Mouse (Mus musculus) heart, embryonic 15.5 days (tissue): ENCODE results near the gene Cep55. TPM values are rescaled to one million over a fixed set of nuclear protein-coding genes. Genes with fewer than 3 reads are reported as not detected.

Experiments used
- ATAC-seq: fragments of 200-750 bp; cut with Nextera tagmentation; replicated peaks from 2 replicates; pipeline ENCODE4 v1.8.0; 2017; ENCODE audit warnings: low read depth, moderate TSS enrichment; ENCODE audit not compliant: insufficient number of reproducible peaks, insufficient read depth, low FRiP score
- H3K27ac ChIP-seq: fragments of 300-500 bp; sonication (generic); 2 replicates; pipeline ENCODE4 v1.5.1; 2015; ENCODE audit warnings: mild to moderate bottlenecking, inconsistent platforms
- H3K27me3 ChIP-seq: fragments of 300-500 bp; sonication (generic); 2 replicates; pipeline ENCODE4 v1.6.1; 2015; ENCODE audit warnings: inconsistent platforms
- H3K36me3 ChIP-seq: fragments of 300-500 bp; sonication (generic); 2 replicates; pipeline ENCODE4 v1.6.1; 2015; ENCODE audit warnings: mild to moderate bottlenecking, inconsistent platforms
- H3K4me1 ChIP-seq: fragments of 300-500 bp; sonication (generic); replicated peaks from 2 replicates; pipeline ENCODE4 v1.6.1; 2015; ENCODE audit warnings: inconsistent platforms
- H3K4me2 ChIP-seq: fragments of 300-500 bp; sonication (generic); 2 replicates; pipeline ENCODE4 v1.6.1; 2015; ENCODE audit warnings: inconsistent platforms, mild to moderate bottlenecking, moderate library complexity
- H3K4me3 ChIP-seq: fragments of 300-500 bp; sonication (generic); 2 replicates; pipeline ENCODE4 v1.5.1; 2015; ENCODE audit warnings: mild to moderate bottlenecking, inconsistent platforms
- H3K9ac ChIP-seq: fragments of 300-500 bp; sonication (generic); 2 replicates; pipeline ENCODE4 v1.6.1; 2015; ENCODE audit warnings: mild to moderate bottlenecking, inconsistent platforms
- H3K9me3 ChIP-seq: fragments of 300-500 bp; sonication (generic); replicated peaks from 2 replicates; pipeline ENCODE4 v1.6.1; 2016; ENCODE audit warnings: inconsistent platforms
- WGBS: fragments of 180-500 bp; shearing (Covaris S2); methylation state at CpG from one replicate; pipeline ENCODE4 v1.1.7; 2015; ENCODE audit warnings: mixed read lengths; 5-methylcytosine and 5-hydroxymethylcytosine counted together
- polyA plus RNA-seq: library from polyadenylated mRNA; unstranded; fragments of >200 nt; fragmentation: Nextera tagmentation; extraction: Ambion mirVana; gene quantifications from 2 replicates; pipeline ENCODE4 v1.2.1, GENCODE M21; 2015

Cep55 gene
- polyA plus RNA-seq, 1 experiment from 2014 or later = 26.4 TPM

DNA sequence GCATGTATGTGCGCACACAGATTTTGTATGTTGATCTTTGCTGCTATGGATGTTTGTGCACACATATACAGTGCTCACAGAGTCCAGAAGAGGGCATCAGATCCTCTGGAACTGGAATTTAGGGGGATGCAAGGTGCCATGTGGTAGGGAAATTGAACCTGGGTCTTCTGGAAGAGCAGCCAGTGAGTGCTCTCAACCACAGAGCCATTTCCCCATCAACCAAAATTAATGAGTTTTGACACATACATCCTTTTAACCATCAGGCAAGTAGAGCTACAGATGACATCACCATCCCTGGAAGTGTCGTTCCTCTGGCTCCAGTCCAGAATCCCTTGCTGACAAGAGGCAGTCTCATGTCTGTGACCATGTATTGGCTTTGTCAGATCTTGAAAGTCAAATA, 21.4 kb downstream of the Cep55 start:
- H3K27ac ChIP-seq = no peak overlapping the region
- no peak overlapping the region for H3K9ac ChIP-seq
- H3K4me1 ChIP-seq = no peaks in the 10 kb centered on the region
- H3K36me3 ChIP-seq = peaks cover 24% of the 10 kb centered on the region; the same call in 1 of the 2 replicates
- no peak for ATAC-seq
- 54% methylated on average over 2 of the region's 2 CpGs for WGBS
- no peak overlapping the region for H3K4me3 ChIP-seq
- H3K4me2 ChIP-seq = no peak overlapping the region
- H3K9me3 ChIP-seq = no peaks in the 10 kb centered on the region
- H3K27me3 ChIP-seq = no peaks in the 10 kb centered on the region

DNA sequence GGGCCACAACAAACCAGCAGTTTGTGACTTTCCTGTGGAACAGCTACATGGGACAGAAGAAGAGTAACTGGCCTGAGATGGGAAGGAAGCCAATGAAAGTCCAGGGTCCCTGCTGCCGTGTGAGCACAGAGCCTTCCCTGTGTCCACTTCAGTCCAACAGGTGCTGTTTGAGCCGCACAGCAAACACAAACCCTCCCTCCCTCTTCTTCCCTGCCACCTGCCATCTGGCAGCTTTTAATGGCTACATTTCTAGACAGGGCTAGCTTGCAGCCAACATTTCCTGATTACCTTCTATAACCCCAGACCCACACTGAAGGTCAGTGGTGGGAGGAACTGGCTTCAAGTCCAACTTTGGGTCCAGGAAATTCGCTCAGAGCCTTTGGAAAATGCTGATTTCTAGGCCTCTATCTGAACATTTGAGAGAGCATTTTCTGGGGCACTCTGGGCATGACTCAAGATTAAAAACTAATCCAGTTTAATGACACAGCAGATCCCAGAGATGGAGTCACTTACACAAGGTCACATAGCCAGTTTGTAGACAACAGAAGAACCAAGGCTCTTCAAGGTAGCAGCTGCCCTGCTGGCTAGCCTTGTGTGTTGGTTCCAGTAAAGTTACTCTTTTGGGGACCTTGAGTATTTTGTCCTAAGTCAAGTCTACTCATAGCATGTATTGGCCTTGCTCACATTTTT, 23.2 kb downstream of the Cep55 start:
- 65% methylated on average over 3 of the region's 3 CpGs for WGBS
- ATAC-seq = no peak
- Histone ChIP-seq H3K27me3 (no peaks in the 10 kb centered on the region), H3K4me2 (no peak overlapping the region), H3K9me3 (no peaks in the 10 kb centered on the region), H3K4me1 (no peaks in the 10 kb centered on the region), H3K27ac (no peak overlapping the region), H3K4me3 (no peak overlapping the region), H3K9ac (no peak overlapping the region), H3K36me3 (peaks cover 9% of the 10 kb centered on the region; the same call in 1 of the 2 replicates)

DNA sequence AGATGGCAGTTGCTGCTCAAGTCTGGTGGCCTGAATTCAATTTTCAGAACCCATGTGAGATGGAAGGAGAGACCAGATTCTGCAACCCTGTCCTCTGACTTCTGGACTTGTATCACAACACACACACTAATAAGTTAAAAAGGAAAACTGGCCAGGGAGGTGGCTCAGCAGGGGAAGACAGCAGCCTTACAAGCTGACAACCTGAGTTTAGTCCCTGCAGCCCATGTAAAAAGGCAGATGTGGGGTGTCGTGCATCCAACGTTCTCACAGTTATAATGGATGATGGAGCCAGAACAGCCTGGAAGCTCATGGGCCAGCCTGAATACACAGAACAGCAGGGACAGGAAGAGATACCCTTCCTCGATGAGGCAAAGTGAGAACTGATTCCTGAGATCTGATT, 26.6 kb downstream of the Cep55 start:
- Histone ChIP-seq H3K4me2 (no peak overlapping the region), H3K27ac (no peak overlapping the region), H3K4me1 (no peaks in the 10 kb centered on the region), H3K36me3 (no peaks in the 10 kb centered on the region), H3K9ac (no peak overlapping the region), H3K27me3 (0 out of 2 replicates have a peak, but pooled peaks cover 3% of the 10 kb centered on the region), H3K9me3 (no peaks in the 10 kb centered on the region), H3K4me3 (no peak overlapping the region)
- no peak for ATAC-seq
- WGBS = 55% methylated on average over 3 of the region's 3 CpGs

DNA sequence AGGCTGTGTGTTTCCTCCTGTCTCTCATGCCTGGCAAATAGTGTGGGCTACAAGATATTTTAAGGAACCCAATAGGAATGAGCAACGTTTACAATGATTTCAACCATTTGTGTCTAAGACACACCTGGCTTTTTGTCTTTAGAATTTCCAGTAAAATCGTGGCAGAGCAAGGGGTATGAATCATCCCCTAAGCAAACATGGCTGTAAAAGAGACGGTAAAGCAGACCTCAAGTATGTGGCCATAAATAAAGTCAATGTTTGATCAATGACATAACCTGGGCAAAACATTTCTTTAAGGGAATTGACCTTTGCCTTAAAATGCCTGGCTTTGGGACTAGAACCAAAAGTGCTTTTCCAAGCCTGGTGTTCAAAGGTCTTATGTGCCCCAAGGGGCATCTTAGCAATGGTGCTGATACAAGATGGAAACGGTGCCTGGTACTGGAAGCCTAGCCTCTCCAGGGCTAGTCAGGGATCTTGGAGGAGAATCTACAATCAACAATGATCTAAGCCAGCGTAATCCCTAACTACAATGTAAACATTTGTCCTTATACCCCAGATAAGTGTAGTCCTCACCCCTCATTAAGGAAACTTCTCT, 28.2 kb downstream of the Cep55 start:
- Histone ChIP-seq H3K4me1 (0 out of 2 replicates have a peak, but pooled peaks cover 4% of the 10 kb centered on the region), H3K27ac (no peak overlapping the region), H3K4me2 (no peak overlapping the region), H3K9ac (no peak overlapping the region), H3K9me3 (no peaks in the 10 kb centered on the region), H3K27me3 (0 out of 2 replicates have a peak, but pooled peaks cover 3% of the 10 kb centered on the region), H3K4me3 (no peak overlapping the region), H3K36me3 (no peaks in the 10 kb centered on the region)
- WGBS = 59% methylated on average over 5 of the region's 5 CpGs
- ATAC-seq = no peak

DNA sequence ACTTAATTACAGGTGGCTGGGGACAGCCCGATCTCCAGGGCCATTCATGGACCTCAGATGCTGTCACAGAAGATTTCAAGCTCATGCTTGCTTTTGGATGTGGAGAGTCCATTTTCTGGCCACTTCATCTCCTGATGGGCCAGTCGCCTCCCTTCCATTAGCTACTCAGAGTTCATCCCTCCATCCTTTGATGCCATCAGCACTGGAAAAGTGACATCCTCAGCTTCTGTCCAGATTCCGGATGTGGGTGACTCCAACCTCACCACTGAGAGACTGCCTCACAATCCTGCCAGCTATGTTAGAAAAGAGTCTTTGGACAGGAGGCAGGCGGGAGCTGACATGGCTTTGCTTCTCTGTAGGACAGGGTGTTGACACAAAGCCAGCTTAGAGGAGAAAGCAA, 31.0 kb downstream of the Cep55 start:
- Histone ChIP-seq H3K36me3 (no peaks in the 10 kb centered on the region), H3K9me3 (no peaks in the 10 kb centered on the region), H3K4me2 (no peak overlapping the region), H3K4me3 (no peak overlapping the region), H3K27me3 (0 out of 2 replicates have a peak, but pooled peaks cover 3% of the 10 kb centered on the region), H3K4me1 (0 out of 2 replicates have a peak, but pooled peaks cover 4% of the 10 kb centered on the region), H3K9ac (no peak overlapping the region), H3K27ac (no peak overlapping the region)
- 71% methylated on average over 4 of the region's 4 CpGs for WGBS
- no peak for ATAC-seq

DNA sequence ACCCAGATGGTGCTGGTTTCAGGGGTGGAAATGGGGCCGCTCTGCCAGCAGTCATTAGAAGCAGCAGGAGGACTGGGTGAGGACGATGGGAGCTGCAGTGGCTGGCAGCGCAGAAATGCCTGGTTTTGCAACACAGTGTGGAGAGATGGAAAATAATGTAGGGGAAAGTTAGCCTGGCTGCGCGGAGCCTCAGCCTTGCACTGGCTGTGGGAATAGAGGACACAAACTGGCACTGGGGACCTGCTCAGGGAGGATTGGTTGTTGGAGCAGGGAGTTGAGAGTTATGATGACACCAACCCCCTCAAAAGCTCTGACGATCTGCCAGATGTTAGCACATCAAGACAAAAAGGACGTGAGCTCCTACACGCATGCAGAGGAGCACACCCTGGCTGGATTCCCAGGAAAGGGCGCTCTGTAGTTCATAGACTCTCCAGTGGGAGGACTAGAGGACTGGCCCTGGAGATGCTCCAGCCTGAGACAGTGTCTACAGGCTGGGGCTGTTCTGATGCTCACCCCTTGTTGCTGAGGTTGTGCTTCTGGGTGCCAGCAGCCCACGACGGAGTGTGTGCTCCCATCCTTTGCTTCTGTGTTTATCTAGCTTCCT, 32.2 kb downstream of the Cep55 start:
- no peaks in the 10 kb centered on the region for H3K9me3 ChIP-seq
- no peak overlapping the region for H3K4me3 ChIP-seq
- WGBS = 44% methylated on average over 11 of the region's 11 CpGs
- H3K9ac ChIP-seq = no peak overlapping the region
- 0 out of 2 replicates have a peak, but pooled peaks cover 3% of the 10 kb centered on the region for H3K27me3 ChIP-seq
- H3K27ac ChIP-seq = no peak overlapping the region
- ATAC-seq = peak; percentile 74
- 0 out of 2 replicates have a peak, but pooled peaks cover 4% of the 10 kb centered on the region for H3K4me1 ChIP-seq
- peak overlapping the region; percentile 24; the same call in 1 of the 2 replicates for H3K4me2 ChIP-seq
- H3K36me3 ChIP-seq = no peaks in the 10 kb centered on the region

DNA sequence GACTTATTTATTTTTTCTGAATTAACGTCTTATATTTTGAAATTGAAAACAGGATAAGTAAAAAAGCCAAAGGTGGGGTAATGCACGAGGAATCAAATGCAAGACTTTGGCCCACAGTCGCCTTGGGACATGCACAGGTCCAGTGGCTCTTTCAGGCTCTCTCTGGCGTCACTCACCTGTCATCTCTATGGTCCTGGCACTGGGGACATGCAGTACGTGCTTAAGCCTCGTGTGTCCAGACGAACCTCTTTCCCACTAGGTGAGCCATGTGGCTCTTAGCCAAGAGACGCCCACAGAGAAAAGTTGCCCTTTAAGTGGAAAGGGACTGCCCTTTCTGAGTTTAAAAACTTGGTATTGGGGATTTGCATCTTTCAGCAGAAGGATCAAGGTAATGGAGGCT, 34.5 kb downstream of the Cep55 start:
- 0 out of 2 replicates have a peak, but pooled peaks cover 4% of the 10 kb centered on the region for H3K4me1 ChIP-seq
- peaks cover 14% of the 10 kb centered on the region for H3K27me3 ChIP-seq
- H3K36me3 ChIP-seq = no peaks in the 10 kb centered on the region
- H3K9me3 ChIP-seq = no peaks in the 10 kb centered on the region
- H3K4me3 ChIP-seq = no peak overlapping the region
- ATAC-seq = no peak
- no peak overlapping the region for H3K27ac ChIP-seq
- 69% methylated on average over 8 of the region's 8 CpGs for WGBS
- no peak overlapping the region for H3K4me2 ChIP-seq
- H3K9ac ChIP-seq = no peak overlapping the region

DNA sequence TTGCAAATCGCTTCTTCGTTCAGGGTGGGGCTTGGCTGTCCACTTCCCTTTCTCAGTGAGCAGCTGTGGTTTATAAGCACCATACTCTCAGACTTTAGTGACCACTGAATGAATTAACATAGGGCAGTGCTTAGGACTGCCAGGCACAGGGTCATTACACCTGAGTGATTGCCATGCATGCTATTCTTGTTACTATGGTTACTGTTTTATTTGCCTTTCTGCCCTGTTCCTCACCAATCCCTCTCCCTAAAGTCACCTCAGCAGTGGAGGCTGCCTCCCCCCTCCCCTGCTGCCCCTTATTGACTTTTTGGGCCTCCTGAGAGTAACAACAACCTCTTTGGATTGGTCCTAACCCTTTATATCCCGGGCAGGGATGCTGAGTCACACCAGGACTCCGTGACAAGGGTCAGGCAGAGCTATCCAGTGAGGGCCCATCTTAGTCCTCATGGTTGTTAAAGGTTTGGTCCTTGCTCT, 36.7 kb downstream of the Cep55 start:
- WGBS = 68% methylated on average over 4 of the region's 4 CpGs
- Histone ChIP-seq H3K9me3 (no peaks in the 10 kb centered on the region), H3K9ac (no peak overlapping the region), H3K36me3 (no peaks in the 10 kb centered on the region), H3K4me2 (no peak overlapping the region), H3K27ac (no peak overlapping the region), H3K4me3 (no peak overlapping the region), H3K27me3 (peaks cover 30% of the 10 kb centered on the region), H3K4me1 (peaks cover 4% of the 10 kb centered on the region; the same call in 1 of the 2 replicates)
- ATAC-seq = no peak

DNA sequence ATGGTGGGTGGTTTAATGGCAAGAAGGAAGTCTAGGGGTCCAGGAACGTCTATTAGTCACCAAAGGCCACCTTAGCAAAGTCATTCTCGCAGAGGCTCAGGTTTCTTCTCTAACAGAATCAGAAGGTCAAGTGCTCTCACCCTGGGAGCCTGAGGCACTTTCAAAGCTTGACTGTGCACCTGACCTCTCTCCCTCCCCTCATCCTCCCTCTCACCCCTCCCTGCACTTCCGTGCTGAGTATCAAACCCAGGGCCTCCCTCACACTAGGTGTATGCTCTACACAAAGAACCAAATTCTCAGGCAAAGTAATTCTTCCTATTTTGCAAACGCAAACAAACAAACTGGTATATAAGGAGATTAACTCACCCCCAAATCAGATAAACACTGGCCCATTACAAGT, 41.4 kb downstream of the Cep55 start:
- Histone ChIP-seq H3K4me2 (no peak overlapping the region), H3K27ac (no peak overlapping the region), H3K4me1 (peaks cover 8% of the 10 kb centered on the region), H3K9me3 (no peaks in the 10 kb centered on the region), H3K9ac (no peak overlapping the region), H3K4me3 (no peak overlapping the region), H3K27me3 (peaks cover 67% of the 10 kb centered on the region), H3K36me3 (no peaks in the 10 kb centered on the region)
- WGBS = 11% methylated on average over 4 of the region's 4 CpGs
- no peak for ATAC-seq

DNA sequence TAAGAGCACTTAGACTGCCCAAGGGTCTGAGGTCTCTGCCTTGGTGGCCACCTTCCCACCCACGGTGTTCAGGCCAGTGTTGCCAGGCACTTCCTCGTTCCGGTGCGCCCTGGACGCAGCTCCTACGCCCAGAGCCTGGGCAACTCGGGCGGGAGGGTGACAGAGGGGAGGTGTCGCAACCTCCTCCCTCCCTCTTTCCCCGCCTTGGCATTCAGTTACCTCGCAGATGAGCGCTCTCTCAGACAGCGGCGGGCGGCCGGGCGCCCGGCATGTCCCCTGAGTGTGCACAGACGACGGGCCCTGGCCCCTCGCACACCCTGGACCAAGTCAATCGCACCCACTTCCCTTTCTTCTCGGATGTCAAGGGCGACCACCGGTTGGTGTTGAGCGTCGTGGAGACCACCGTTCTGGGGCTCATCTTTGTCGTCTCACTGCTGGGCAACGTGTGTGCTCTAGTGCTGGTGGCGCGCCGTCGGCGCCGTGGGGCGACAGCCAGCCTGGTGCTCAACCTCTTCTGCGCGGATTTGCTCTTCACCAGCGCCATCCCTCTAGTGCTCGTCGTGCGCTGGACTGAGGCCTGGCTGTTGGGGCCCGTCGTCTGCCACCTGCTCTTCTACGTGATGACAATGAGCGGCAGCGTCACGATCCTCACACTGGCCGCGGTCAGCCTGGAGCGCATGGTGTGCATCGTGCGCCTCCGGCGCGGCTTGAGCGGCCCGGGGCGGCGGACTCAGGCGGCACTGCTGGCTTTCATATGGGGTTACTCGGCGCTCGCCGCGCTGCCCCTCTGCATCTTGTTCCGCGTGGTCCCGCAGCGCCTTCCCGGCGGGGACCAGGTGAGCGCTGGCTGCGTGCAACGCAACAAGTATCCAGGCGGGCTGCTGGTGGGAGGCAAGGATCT, 42.3 kb downstream of the Cep55 start, which contains the start of gene Ffar4:
Ffar4 (plus strand) TSS at position 214 of the 901 bp plus-strand sequence.
- no peak for ATAC-seq
- H3K9ac ChIP-seq = no peak within 1 kb of the TSS
- H3K9me3 ChIP-seq = no peaks in the 10 kb centered on the region
- H3K27me3 ChIP-seq = peaks cover 67% of the 10 kb centered on the region
- peak within 1 kb of the TSS; percentile 35 for H3K4me3 ChIP-seq
- H3K4me2 ChIP-seq = peak within 1 kb of the TSS; percentile 55
- under 1% methylated on average over 77 of the region's 77 CpGs for WGBS
- H3K36me3 ChIP-seq = no peaks in the 10 kb centered on the region
- no peak within 1 kb of the TSS for H3K27ac ChIP-seq
- H3K4me1 ChIP-seq = peaks cover 8% of the 10 kb centered on the region
